Mouse (Mus musculus) small intestine, adult 2 months (tissue): ENCODE measurements around the gene Dennd1a.

ENCODE experiments used
- CTCF ChIP-seq: fragments of 200-500 bp; IDR thresholded peaks from 2 replicates; pipeline ENCODE4 v1.5.1; 2012; ENCODE audit warnings: low read depth, mild to moderate bottlenecking, control low read depth, inconsistent platforms, low read length, moderate library complexity, mixed read lengths; ENCODE audit not compliant: insufficient replicate concordance, insufficient read length; ENCODE audit errors: extremely low read depth
- POLR2A ChIP-seq: fragments of 200-500 bp; IDR thresholded peaks from 2 replicates; pipeline ENCODE4 v1.6.1; 2012; ENCODE audit warnings: low read depth, mild to moderate bottlenecking, control low read depth, inconsistent platforms, low read length, moderate library complexity

GRCm38 (mm10) chr2:38192007-38192406, 95.2 kb downstream of the Dennd1a start:
- TF ChIP-seq POLR2A (no peak), CTCF (no peak)
